Mouse (Mus musculus): Measurements from ENCODE around the gene Sergef. TPM values are rescaled to one million over a fixed set of nuclear protein-coding genes. Genes with fewer than 3 reads are reported as not detected.

Sergef gene
- polyA plus RNA-seq, 1 experiment from 2014 or later, result 4.9 TPM

- Histone ChIP-seq H3K36me3 (ENCODE audit: control insufficient read depth, insufficient read depth) (no peaks in the 10 kb centered on the region), H3K4me1 (ENCODE audit: control insufficient read depth, low read depth, low read length) (no peaks in the 10 kb centered on the region), H3K27me3 (ENCODE audit: control insufficient read depth, insufficient read depth, low read depth, low read length) (no peaks in the 10 kb centered on the region), H3K4me2 (ENCODE audit: low read depth, low read length) (no peak overlapping the region), H3K27ac (ENCODE audit: low read length) (no peak overlapping the region), H3K9me3 (replicated peaks; ENCODE audit: control insufficient read depth, low read length) (no peaks in the 10 kb centered on the region), H3K4me3 (ENCODE audit: low read depth, low read length) (no peak overlapping the region), H3K9ac (ENCODE audit: low read depth, low read length) (no peak overlapping the region)
- WGBS (ENCODE audit: insufficient replicate concordance), result 49% methylated on average over 9 of the region's 9 CpGs
- no peak for ATAC-seq (ENCODE audit: low read depth)
These were observed 166.5 kb downstream of the Sergef start for GRCm38 (mm10) chr7:46473141-46473540.

GRCm38 (mm10) chr7:46471054-46471737, 168.4 kb downstream of the Sergef start:
- Histone ChIP-seq H3K36me3 (ENCODE audit: control insufficient read depth, insufficient read depth) (no peaks in the 10 kb centered on the region), H3K4me1 (ENCODE audit: control insufficient read depth, low read depth, low read length) (no peaks in the 10 kb centered on the region), H3K4me2 (ENCODE audit: low read depth, low read length) (no peak overlapping the region), H3K4me3 (ENCODE audit: low read depth, low read length) (no peak overlapping the region), H3K27me3 (ENCODE audit: control insufficient read depth, insufficient read depth, low read depth, low read length) (no peaks in the 10 kb centered on the region), H3K9me3 (replicated peaks; ENCODE audit: control insufficient read depth, low read length) (no peaks in the 10 kb centered on the region), H3K9ac (ENCODE audit: low read depth, low read length) (no peak overlapping the region), H3K27ac (ENCODE audit: low read length) (no peak overlapping the region)
- 45% methylated on average over 7 of the region's 7 CpGs for WGBS (ENCODE audit: insufficient replicate concordance)
- no peak for ATAC-seq (ENCODE audit: low read depth)

- H3K4me2 ChIP-seq (ENCODE audit: low read depth, low read length), result no peak overlapping the region
- no peaks in the 10 kb centered on the region for H3K36me3 ChIP-seq (ENCODE audit: control insufficient read depth, insufficient read depth)
- H3K9me3 ChIP-seq (replicated peaks; ENCODE audit: control insufficient read depth, low read length), result no peaks in the 10 kb centered on the region
- H3K4me1 ChIP-seq (ENCODE audit: control insufficient read depth, low read depth, low read length), result no peaks in the 10 kb centered on the region
- H3K27me3 ChIP-seq (ENCODE audit: control insufficient read depth, insufficient read depth, low read depth, low read length), result no peaks in the 10 kb centered on the region
- no peak for ATAC-seq (ENCODE audit: low read depth)
- WGBS (ENCODE audit: insufficient replicate concordance), result 59% methylated on average over 3 of the region's 3 CpGs
- H3K27ac ChIP-seq (ENCODE audit: low read length), result no peak overlapping the region
- no peak overlapping the region for H3K4me3 ChIP-seq (ENCODE audit: low read depth, low read length)
- no peak overlapping the region for H3K9ac ChIP-seq (ENCODE audit: low read depth, low read length)
These were observed 170.1 kb downstream of the Sergef start for GRCm38 (mm10) chr7:46469542-46469941.

GRCm38 (mm10) chr7:46466422-46466981, 173.1 kb downstream of the Sergef start:
- Histone ChIP-seq H3K27me3 (ENCODE audit: control insufficient read depth, insufficient read depth, low read depth, low read length) (no peaks in the 10 kb centered on the region), H3K4me3 (ENCODE audit: low read depth, low read length) (no peak overlapping the region), H3K36me3 (ENCODE audit: control insufficient read depth, insufficient read depth) (no peaks in the 10 kb centered on the region), H3K9ac (ENCODE audit: low read depth, low read length) (no peak overlapping the region), H3K27ac (ENCODE audit: low read length) (no peak overlapping the region), H3K9me3 (replicated peaks; ENCODE audit: control insufficient read depth, low read length) (no peaks in the 10 kb centered on the region), H3K4me2 (ENCODE audit: low read depth, low read length) (no peak overlapping the region), H3K4me1 (ENCODE audit: control insufficient read depth, low read depth, low read length) (no peaks in the 10 kb centered on the region)
- 58% methylated on average over 7 of the region's 7 CpGs for WGBS (ENCODE audit: insufficient replicate concordance)
- no peak for ATAC-seq (ENCODE audit: low read depth)

- no peak overlapping the region for H3K4me2 ChIP-seq (ENCODE audit: low read depth, low read length)
- H3K27ac ChIP-seq (ENCODE audit: low read length), result no peak overlapping the region
- no peaks in the 10 kb centered on the region for H3K9me3 ChIP-seq (replicated peaks; ENCODE audit: control insufficient read depth, low read length)
- no peaks in the 10 kb centered on the region for H3K36me3 ChIP-seq (ENCODE audit: control insufficient read depth, insufficient read depth)
- ATAC-seq (ENCODE audit: low read depth), result no peak
- no peaks in the 10 kb centered on the region for H3K27me3 ChIP-seq (ENCODE audit: control insufficient read depth, insufficient read depth, low read depth, low read length)
- WGBS (ENCODE audit: insufficient replicate concordance), result 63% methylated on average over 8 of the region's 8 CpGs
- H3K4me1 ChIP-seq (ENCODE audit: control insufficient read depth, low read depth, low read length), result no peaks in the 10 kb centered on the region
- H3K9ac ChIP-seq (ENCODE audit: low read depth, low read length), result no peak overlapping the region
- H3K4me3 ChIP-seq (ENCODE audit: low read depth, low read length), result no peak overlapping the region
These were observed 176.5 kb downstream of the Sergef start for GRCm38 (mm10) chr7:46463136-46463535.

- Histone ChIP-seq H3K4me2 (ENCODE audit: low read depth, low read length) (no peak overlapping the region), H3K4me3 (ENCODE audit: low read depth, low read length) (no peak overlapping the region), H3K9ac (ENCODE audit: low read depth, low read length) (no peak overlapping the region), H3K9me3 (replicated peaks; ENCODE audit: control insufficient read depth, low read length) (no peaks in the 10 kb centered on the region), H3K4me1 (ENCODE audit: control insufficient read depth, low read depth, low read length) (no peaks in the 10 kb centered on the region), H3K27me3 (ENCODE audit: control insufficient read depth, insufficient read depth, low read depth, low read length) (no peaks in the 10 kb centered on the region), H3K36me3 (ENCODE audit: control insufficient read depth, insufficient read depth) (no peaks in the 10 kb centered on the region), H3K27ac (ENCODE audit: low read length) (no peak overlapping the region)
- 53% methylated on average over 8 of the region's 8 CpGs for WGBS (ENCODE audit: insufficient replicate concordance)
- no peak for ATAC-seq (ENCODE audit: low read depth)
These were observed 177.3 kb downstream of the Sergef start for GRCm38 (mm10) chr7:46462287-46462686.

- Histone ChIP-seq H3K27ac (ENCODE audit: low read length) (no peak overlapping the region), H3K36me3 (ENCODE audit: control insufficient read depth, insufficient read depth) (no peaks in the 10 kb centered on the region), H3K9ac (ENCODE audit: low read depth, low read length) (no peak overlapping the region), H3K4me1 (ENCODE audit: control insufficient read depth, low read depth, low read length) (no peaks in the 10 kb centered on the region), H3K4me3 (ENCODE audit: low read depth, low read length) (no peak overlapping the region), H3K4me2 (ENCODE audit: low read depth, low read length) (no peak overlapping the region), H3K9me3 (replicated peaks; ENCODE audit: control insufficient read depth, low read length) (no peaks in the 10 kb centered on the region), H3K27me3 (ENCODE audit: control insufficient read depth, insufficient read depth, low read depth, low read length) (no peaks in the 10 kb centered on the region)
- no peak for ATAC-seq (ENCODE audit: low read depth)
- WGBS (ENCODE audit: insufficient replicate concordance), result 69% methylated on average over 9 of the region's 9 CpGs
These were observed 179.9 kb downstream of the Sergef start for GRCm38 (mm10) chr7:46459605-46460245.

- Histone ChIP-seq H3K4me1 (ENCODE audit: control insufficient read depth, low read depth, low read length) (no peaks in the 10 kb centered on the region), H3K36me3 (ENCODE audit: control insufficient read depth, insufficient read depth) (no peaks in the 10 kb centered on the region), H3K27ac (ENCODE audit: low read length) (no peak overlapping the region), H3K9me3 (replicated peaks; ENCODE audit: control insufficient read depth, low read length) (no peaks in the 10 kb centered on the region), H3K4me3 (ENCODE audit: low read depth, low read length) (no peak overlapping the region), H3K4me2 (ENCODE audit: low read depth, low read length) (no peak overlapping the region), H3K27me3 (ENCODE audit: control insufficient read depth, insufficient read depth, low read depth, low read length) (no peaks in the 10 kb centered on the region), H3K9ac (ENCODE audit: low read depth, low read length) (no peak overlapping the region)
- WGBS (ENCODE audit: insufficient replicate concordance), result 65% methylated on average over 2 of the region's 2 CpGs
- no peak for ATAC-seq (ENCODE audit: low read depth)
These were observed 180.4 kb downstream of the Sergef start for GRCm38 (mm10) chr7:46459200-46459599.

GRCm38 (mm10) chr7:46457889-46458288, 181.7 kb downstream of the Sergef start:
- no peak overlapping the region for H3K9ac ChIP-seq (ENCODE audit: low read depth, low read length)
- ATAC-seq (ENCODE audit: low read depth), result no peak
- 66% methylated on average over 3 of the region's 3 CpGs for WGBS (ENCODE audit: insufficient replicate concordance)

More at GRCm38 (mm10) chr7:46457889-46458288, 181.7 kb downstream of the Sergef start:
- H3K4me2 ChIP-seq (ENCODE audit: low read depth, low read length), result no peak overlapping the region
- no peaks in the 10 kb centered on the region for H3K4me1 ChIP-seq (ENCODE audit: control insufficient read depth, low read depth, low read length)
- H3K9me3 ChIP-seq (replicated peaks; ENCODE audit: control insufficient read depth, low read length), result no peaks in the 10 kb centered on the region
- H3K27me3 ChIP-seq (ENCODE audit: control insufficient read depth, insufficient read depth, low read depth, low read length), result no peaks in the 10 kb centered on the region
- H3K4me3 ChIP-seq (ENCODE audit: low read depth, low read length), result no peak overlapping the region
- H3K27ac ChIP-seq (ENCODE audit: low read length), result no peak overlapping the region
- H3K36me3 ChIP-seq (ENCODE audit: control insufficient read depth, insufficient read depth), result no peaks in the 10 kb centered on the region

Data from liver, embryonic 16.5 days (tissue).